Mouse (Mus musculus): ENCODE measurements around the gene Pla2g2c. TPM values are rescaled to one million over a fixed set of nuclear protein-coding genes. Genes with fewer than 3 reads are reported as not detected.

Gene Pla2g2c
- total RNA-seq, 4 experiments from 2014 or later, result 0.17 to 0.19 TPM; not detected in 2

Other genes starting within 250 kb of the Pla2g2c start
- not detected for gene Vwa5b1, start 88.9 kb upstream of the Pla2g2c start, total RNA-seq (2022)
- 1 to 10 TPM; 2.3 to 3.3 (median 2.8) TPM for gene Ubxn10, start 12.4 kb downstream of the Pla2g2c start, total RNA-seq (2022)
- under 1 TPM; 0.34 to 0.63 (median 0.55) TPM for gene Pla2g2f, start 32.8 kb downstream of the Pla2g2c start, total RNA-seq (2022)
- gene Pla2g2d, start 50.9 kb downstream of the Pla2g2c start, total RNA-seq (2022), result 1 to 10 TPM in 2 of 4 experiments, under 1 TPM in 1, not detected in 1; 0.44 to 1.9 (median 1.2) TPM
- gene Pla2g5, start 138.7 kb downstream of the Pla2g2c start, total RNA-seq (2022), result 10 to 100 TPM; 32.9 to 44.0 (median 38.3) TPM
- gene Gm13030, start 149.2 kb downstream of the Pla2g2c start, total RNA-seq (2022), result not detected
- gene Pla2g2e, start 153.2 kb downstream of the Pla2g2c start, total RNA-seq (2022), result 1 to 10 TPM in 1 of 4 experiments, not detected in 3; 2.0 TPM
- gene Otud3, start 189.2 kb downstream of the Pla2g2c start, total RNA-seq (2022), result 10 to 100 TPM in 1 of 4 experiments, 1 to 10 TPM in 3; 9.6 to 14.6 (median 9.9) TPM
- under 1 TPM in 1 of 4 experiments, not detected in 3; 0.23 TPM for gene Rnf186, start 242.3 kb downstream of the Pla2g2c start, total RNA-seq (2022)
- gene Tmco4, start 248.1 kb downstream of the Pla2g2c start, total RNA-seq (2022), result 10 to 100 TPM in 3 of 4 experiments, 1 to 10 TPM in 1; 9.9 to 13.6 (median 11.7) TPM

All from heart, adult 8-10 months (tissue).